Mouse (Mus musculus) midbrain, embryonic 11.5 days (tissue): ENCODE measurements around the gene Smarcd3. TPM values are rescaled to one million over a fixed set of nuclear protein-coding genes. Genes with fewer than 3 reads are reported as not detected.

ENCODE experiments used
- ATAC-seq: fragments of 200-750 bp; cut with Nextera tagmentation; 2 replicates; pipeline ENCODE4 v1.8.0; 2017; ENCODE audit warnings: moderate TSS enrichment, moderate library complexity; ENCODE audit not compliant: low FRiP score
- DNase-seq: peaks from one replicate; pipeline ENCODE4 v3.0.0; 2015; ENCODE audit warnings: low spot score; ENCODE audit errors: missing footprints
- H3K27ac ChIP-seq: fragments of 300-500 bp; sonication (generic); 2 replicates; pipeline ENCODE4 v1.5.1; 2014; ENCODE audit warnings: low read depth, low read length
- H3K27me3 ChIP-seq: fragments of 300-500 bp; sonication (generic); 2 replicates; pipeline ENCODE4 v1.6.1; 2014; ENCODE audit warnings: mild to moderate bottlenecking, low read length, moderate library complexity, mixed read lengths; ENCODE audit not compliant: control insufficient read depth, insufficient read depth
- H3K36me3 ChIP-seq: fragments of 300-500 bp; sonication (generic); 2 replicates; pipeline ENCODE4 v1.6.1; 2014; ENCODE audit warnings: mild to moderate bottlenecking, low read length, moderate library complexity, mixed read lengths; ENCODE audit not compliant: control insufficient read depth, insufficient read depth
- H3K4me1 ChIP-seq: fragments of 300-500 bp; sonication (generic); 2 replicates; pipeline ENCODE4 v1.6.1; 2014; ENCODE audit warnings: low read length; ENCODE audit not compliant: control insufficient read depth, insufficient read depth
- H3K4me2 ChIP-seq: fragments of 300-500 bp; sonication (generic); 2 replicates; pipeline ENCODE4 v1.6.1; 2014; ENCODE audit warnings: mild to moderate bottlenecking, moderate library complexity
- H3K4me3 ChIP-seq: fragments of 300-500 bp; sonication (generic); 2 replicates; pipeline ENCODE4 v1.5.1; 2014; ENCODE audit warnings: low read depth, low read length
- H3K9ac ChIP-seq: fragments of 300-500 bp; sonication (generic); 2 replicates; pipeline ENCODE4 v1.6.1; 2014; ENCODE audit warnings: low read length
- H3K9me3 ChIP-seq: fragments of 300-500 bp; sonication (generic); 2 replicates; pipeline ENCODE4 v1.6.1; 2016; ENCODE audit warnings: low read length; ENCODE audit not compliant: control insufficient read depth
- WGBS: fragments of 180-500 bp; shearing (Covaris S2); extraction: QIAGEN DNeasy Blood & Tissue Kit; methylation state at CpG from one replicate; pipeline ENCODE4 v1.1.7; 2014; 5-methylcytosine and 5-hydroxymethylcytosine counted together
- polyA plus RNA-seq: library from polyadenylated mRNA; unstranded; fragments of >200 nt; fragmentation: Nextera tagmentation; extraction: Ambion mirVana; gene quantifications from 2 replicates; pipeline ENCODE4 v1.2.1, GENCODE M21; 2014

Smarcd3 gene
- polyA plus RNA-seq, 1 experiment from 2014 or later, result 60.2 TPM

- no peaks in the 10 kb centered on the region for H3K9me3 ChIP-seq
- H3K36me3 ChIP-seq, result no peaks in the 10 kb centered on the region
- H3K4me2 ChIP-seq, result no peak overlapping the region
- peaks cover 5% of the 10 kb centered on the region for H3K4me1 ChIP-seq
- no peaks in the 10 kb centered on the region for H3K27me3 ChIP-seq
- 76% methylated on average over 7 of the region's 7 CpGs for WGBS
- H3K9ac ChIP-seq, result no peak overlapping the region
- ATAC-seq (no peak), DNase-seq (peak; percentile 41)
- H3K27ac ChIP-seq, result no peak overlapping the region
- no peak overlapping the region for H3K4me3 ChIP-seq
These were observed 12.6 kb downstream of the Smarcd3 start for GRCm38 (mm10) chr5:24611366-24612301.

GRCm38 (mm10) chr5:24609388-24609787, 14.8 kb downstream of the Smarcd3 start:
- no peak overlapping the region for H3K4me2 ChIP-seq
- 62% methylated on average over 5 of the region's 5 CpGs for WGBS
- no peaks in the 10 kb centered on the region for H3K9me3 ChIP-seq
- ATAC-seq, result no peak
- no peaks in the 10 kb centered on the region; the same call in 1 of the 2 replicates for H3K27me3 ChIP-seq
- H3K4me1 ChIP-seq, result peaks cover 22% of the 10 kb centered on the region
- no peak overlapping the region for H3K27ac ChIP-seq
- DNase-seq, result peak; percentile 59
- no peaks in the 10 kb centered on the region for H3K36me3 ChIP-seq
- H3K4me3 ChIP-seq, result no peak overlapping the region
- H3K9ac ChIP-seq, result no peak overlapping the region

- H3K4me2 ChIP-seq, result peak overlapping the region; percentile 65
- peaks cover 48% of the 10 kb centered on the region for H3K4me1 ChIP-seq
- no peaks in the 10 kb centered on the region; the same call in 1 of the 2 replicates for H3K27me3 ChIP-seq
- DNase-seq (peak; percentile 91), ATAC-seq (no peak)
- peak overlapping the region; percentile 92 for H3K9ac ChIP-seq
- 17% methylated on average over 14 of the region's 14 CpGs for WGBS
- peak overlapping the region; percentile 97 for H3K27ac ChIP-seq
- no peaks in the 10 kb centered on the region for H3K9me3 ChIP-seq
- no peaks in the 10 kb centered on the region for H3K36me3 ChIP-seq
- peak overlapping the region; percentile 55 for H3K4me3 ChIP-seq
These were observed 18.1 kb downstream of the Smarcd3 start for GRCm38 (mm10) chr5:24605980-24606665.

- 9% methylated on average over 6 of the region's 6 CpGs for WGBS
- DNase-seq, result peak; percentile 94
- peaks cover 55% of the 10 kb centered on the region for H3K4me1 ChIP-seq
These were observed 18.8 kb downstream of the Smarcd3 start for GRCm38 (mm10) chr5:24605321-24605979.

GRCm38 (mm10) chr5:24604656-24605100, 19.5 kb downstream of the Smarcd3 start:
- Histone ChIP-seq H3K27me3 (no peaks in the 10 kb centered on the region; the same call in 1 of the 2 replicates), H3K4me2 (peak overlapping the region; percentile 65), H3K4me1 (peaks cover 57% of the 10 kb centered on the region), H3K27ac (peak overlapping the region; percentile 97), H3K4me3 (peak overlapping the region; percentile 55), H3K9me3 (no peaks in the 10 kb centered on the region), H3K9ac (peak overlapping the region; percentile 92), H3K36me3 (no peaks in the 10 kb centered on the region)
- DNase-seq, result peak; percentile 97
- peak; percentile 83 for ATAC-seq
- WGBS, result under 1% methylated on average over 35 of the region's 46 CpGs

More at GRCm38 (mm10) chr5:24605321-24605979, 18.8 kb downstream of the Smarcd3 start:
- Histone ChIP-seq H3K27me3 (no peaks in the 10 kb centered on the region; the same call in 1 of the 2 replicates), H3K4me2 (peak overlapping the region; percentile 65), H3K9me3 (no peaks in the 10 kb centered on the region), H3K36me3 (no peaks in the 10 kb centered on the region), H3K9ac (peak overlapping the region; percentile 92), H3K27ac (peak overlapping the region; percentile 97), H3K4me3 (peak overlapping the region; percentile 55)
- no peak for ATAC-seq

GRCm38 (mm10) chr5:24604080-24604655, 20.0 kb downstream of the Smarcd3 start:
- H3K4me3 ChIP-seq, result peak overlapping the region; percentile 55
- WGBS, result 17% methylated on average over 12 of the region's 12 CpGs
- H3K4me2 ChIP-seq, result peak overlapping the region; percentile 65
- no peaks in the 10 kb centered on the region for H3K36me3 ChIP-seq
- peak overlapping the region; percentile 97 for H3K27ac ChIP-seq
- peak; percentile 96 for DNase-seq
- peak overlapping the region; percentile 92 for H3K9ac ChIP-seq
- ATAC-seq, result no peak
- H3K4me1 ChIP-seq, result peaks cover 57% of the 10 kb centered on the region
- no peaks in the 10 kb centered on the region for H3K9me3 ChIP-seq
- no peaks in the 10 kb centered on the region; the same call in 1 of the 2 replicates for H3K27me3 ChIP-seq

GRCm38 (mm10) chr5:24603431-24604010, 20.7 kb downstream of the Smarcd3 start:
- Histone ChIP-seq H3K27ac (peak overlapping the region; percentile 97), H3K9ac (peak overlapping the region; percentile 92), H3K4me2 (peak overlapping the region; percentile 71), H3K9me3 (no peaks in the 10 kb centered on the region), H3K27me3 (no peaks in the 10 kb centered on the region; the same call in 1 of the 2 replicates), H3K36me3 (no peaks in the 10 kb centered on the region), H3K4me3 (no peak overlapping the region), H3K4me1 (peaks cover 64% of the 10 kb centered on the region)
- WGBS, result 60% methylated on average over 8 of the region's 8 CpGs
- ATAC-seq, result no peak
- peak; percentile 92 for DNase-seq

GRCm38 (mm10) chr5:24602751-24603343, 21.4 kb downstream of the Smarcd3 start:
- no peaks in the 10 kb centered on the region; the same call in 1 of the 2 replicates for H3K27me3 ChIP-seq
- peak overlapping the region; percentile 71 for H3K4me2 ChIP-seq
- no peaks in the 10 kb centered on the region for H3K36me3 ChIP-seq
- peaks cover 71% of the 10 kb centered on the region for H3K4me1 ChIP-seq
- H3K4me3 ChIP-seq, result peak overlapping the region; percentile 68
- H3K27ac ChIP-seq, result peak overlapping the region; percentile 97
- peak overlapping the region; percentile 86 for H3K9ac ChIP-seq
- H3K9me3 ChIP-seq, result no peaks in the 10 kb centered on the region
- WGBS, result under 1% methylated on average over 16 of the region's 16 CpGs
- DNase-seq (peak; percentile 97), ATAC-seq (peak; percentile 36)
